Mouse (Mus musculus) embryonic facial prominence, embryonic 12.5 days (tissue): ENCODE measurements at regions not wholly inside any gene's neighbourhood (a gene's known extent, or its start where the extent isn't known, plus 50 kb on each side); places are given as distances from the start of the nearest gene placed in this dataset.

Experiments
- ATAC-seq: fragments of 200-750 bp; cut with Nextera tagmentation; 2 replicates; pipeline ENCODE4 v1.8.0; 2017; ENCODE audit not compliant: insufficient number of reproducible peaks, insufficient read depth, low FRiP score, low TSS enrichment
- H3K27ac ChIP-seq: fragments of 300-500 bp; sonication (generic); 2 replicates; pipeline ENCODE4 v1.5.1; 2016; ENCODE audit warnings: mild to moderate bottlenecking
- H3K27me3 ChIP-seq: fragments of 300-500 bp; sonication (generic); 2 replicates; pipeline ENCODE4 v1.6.1; 2016; ENCODE audit warnings: mild to moderate bottlenecking, moderate library complexity
- H3K36me3 ChIP-seq: fragments of 300-500 bp; sonication (generic); 2 replicates; pipeline ENCODE4 v1.6.1; 2016; ENCODE audit warnings: mild to moderate bottlenecking
- H3K4me1 ChIP-seq: fragments of 300-500 bp; sonication (generic); 2 replicates; pipeline ENCODE4 v1.6.1; 2016
- H3K4me2 ChIP-seq: fragments of 300-500 bp; sonication (generic); replicated peaks from 2 replicates; pipeline ENCODE4 v1.6.1; 2016; ENCODE audit warnings: mild to moderate bottlenecking, moderate library complexity
- H3K4me3 ChIP-seq: fragments of 300-500 bp; sonication (generic); 2 replicates; pipeline ENCODE4 v1.5.1; 2016; ENCODE audit warnings: mild to moderate bottlenecking
- H3K9ac ChIP-seq: fragments of 300-500 bp; sonication (generic); 2 replicates; pipeline ENCODE4 v1.6.1; 2016; ENCODE audit warnings: mild to moderate bottlenecking, moderate library complexity
- H3K9me3 ChIP-seq: fragments of 300-500 bp; sonication (generic); 2 replicates; pipeline ENCODE4 v1.6.1; 2016; ENCODE audit warnings: mild to moderate bottlenecking, moderate library complexity
- WGBS: fragments of 180-500 bp; shearing (Covaris S2); methylation state at CpG from one replicate; pipeline ENCODE4 v1.1.7; 2016; 5-methylcytosine and 5-hydroxymethylcytosine counted together

DNA sequence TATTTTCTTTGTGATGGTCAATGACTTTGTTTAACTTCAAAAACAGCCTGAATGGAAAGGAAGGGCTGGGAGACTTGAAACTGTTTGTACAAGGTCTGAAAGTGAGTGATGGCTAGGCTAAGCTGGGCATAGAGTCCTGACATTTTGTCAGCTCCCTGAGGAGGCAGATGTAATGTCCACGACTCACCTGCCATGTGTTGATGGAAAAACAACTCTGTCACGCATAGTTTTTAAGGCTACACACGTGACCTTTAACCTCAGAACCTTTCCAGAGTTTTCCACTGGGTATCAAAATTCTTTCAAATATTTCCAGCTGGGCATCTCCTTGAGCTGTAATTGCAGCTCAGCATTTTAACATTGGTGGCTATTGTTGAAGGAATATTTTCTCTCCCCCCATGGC, 190.2 kb upstream of the Lrig1 start:
- Histone ChIP-seq H3K9me3 (no peaks in the 10 kb centered on the region), H3K4me1 (peaks cover 2% of the 10 kb centered on the region; the same call in 1 of the 2 replicates), H3K27ac (no peak overlapping the region; the same call in 1 of the 2 replicates), H3K4me2 (no peak overlapping the region), H3K27me3 (no peaks in the 10 kb centered on the region), H3K36me3 (no peaks in the 10 kb centered on the region), H3K9ac (no peak overlapping the region), H3K4me3 (no peak overlapping the region)
- WGBS: 34% methylated on average over 3 of the region's 3 CpGs
- no peak for ATAC-seq

DNA sequence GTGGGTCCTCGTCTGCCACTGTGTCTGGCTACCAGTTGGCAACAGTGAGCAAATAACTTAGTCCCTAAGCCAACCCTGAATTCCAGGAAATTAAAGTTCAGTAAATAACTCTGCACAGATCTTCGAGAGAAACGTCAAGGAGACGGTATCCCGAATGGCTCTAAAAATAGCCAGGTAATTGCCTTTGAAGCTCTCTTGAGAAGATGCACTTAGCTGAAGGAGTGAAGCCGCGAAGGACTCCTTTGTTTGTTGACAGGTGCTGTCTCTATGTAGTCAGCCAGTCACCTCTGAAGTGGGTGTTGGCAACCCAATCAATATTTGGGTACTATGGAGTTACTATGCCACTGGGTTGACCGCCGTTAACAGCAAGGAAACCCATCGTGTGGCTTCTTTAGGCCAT, 189.3 kb upstream of the Lrig1 start:
- H3K9me3 ChIP-seq: no peaks in the 10 kb centered on the region
- no peak overlapping the region for H3K4me2 ChIP-seq
- no peak overlapping the region for H3K9ac ChIP-seq
- 80% methylated on average over 10 of the region's 10 CpGs for WGBS
- no peak overlapping the region; the same call in 1 of the 2 replicates for H3K27ac ChIP-seq
- peaks cover 2% of the 10 kb centered on the region; the same call in 1 of the 2 replicates for H3K4me1 ChIP-seq
- H3K27me3 ChIP-seq: no peaks in the 10 kb centered on the region
- H3K36me3 ChIP-seq: no peaks in the 10 kb centered on the region
- no peak overlapping the region for H3K4me3 ChIP-seq
- ATAC-seq: no peak

DNA sequence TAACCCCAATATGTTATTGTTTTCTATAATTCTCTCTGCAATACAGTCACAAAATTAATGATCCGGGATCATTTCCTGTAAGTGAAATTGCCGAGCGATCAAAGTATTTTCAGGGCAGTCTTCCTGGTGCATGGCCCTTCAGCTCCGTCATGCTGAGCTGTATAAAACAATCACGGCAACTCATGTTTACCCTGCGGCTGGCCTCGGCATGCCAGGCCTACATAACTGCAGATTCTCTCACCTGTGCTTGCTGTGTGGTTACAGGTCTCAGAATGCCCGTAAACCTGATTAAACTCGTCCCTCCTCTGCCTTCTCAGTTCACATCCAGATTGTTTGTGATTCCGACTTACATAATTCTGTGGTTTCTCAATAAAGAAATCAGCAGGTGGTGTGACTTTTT, 181.2 kb upstream of the Lrig1 start:
- Histone ChIP-seq H3K9me3 (no peaks in the 10 kb centered on the region), H3K4me3 (no peak overlapping the region), H3K36me3 (no peaks in the 10 kb centered on the region), H3K4me1 (no peaks in the 10 kb centered on the region), H3K27ac (no peak overlapping the region), H3K27me3 (no peaks in the 10 kb centered on the region), H3K9ac (no peak overlapping the region), H3K4me2 (no peak overlapping the region)
- 73% methylated on average over 10 of the region's 10 CpGs for WGBS
- ATAC-seq: no peak

DNA sequence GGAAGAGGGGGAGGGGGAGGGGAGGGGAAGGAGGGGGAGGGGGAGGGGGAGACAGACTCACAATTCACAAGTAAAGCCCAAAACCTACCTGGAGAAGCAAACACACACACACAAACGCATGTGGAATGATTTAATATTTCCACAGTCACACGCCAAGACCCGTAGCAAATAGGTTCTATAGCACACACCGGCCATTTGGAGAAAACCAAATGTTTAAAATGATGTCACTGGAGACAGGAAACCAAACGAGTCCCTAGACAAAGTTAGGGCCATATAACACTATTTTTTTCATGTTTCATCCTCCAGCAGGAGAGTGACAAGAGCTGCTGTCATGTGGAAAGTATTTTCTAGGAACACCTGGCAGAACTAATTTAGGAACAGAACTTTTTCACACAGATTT, 175.9 kb upstream of the Lrig1 start:
- no peaks in the 10 kb centered on the region for H3K27me3 ChIP-seq
- H3K4me1 ChIP-seq: 0 out of 2 replicates have a peak, but pooled peaks cover 2% of the 10 kb centered on the region
- no peaks in the 10 kb centered on the region for H3K9me3 ChIP-seq
- ATAC-seq: no peak
- H3K4me3 ChIP-seq: no peak overlapping the region
- no peak overlapping the region for H3K27ac ChIP-seq
- H3K36me3 ChIP-seq: no peaks in the 10 kb centered on the region
- no peak overlapping the region for H3K4me2 ChIP-seq
- H3K9ac ChIP-seq: no peak overlapping the region
- WGBS: 77% methylated on average over 5 of the region's 5 CpGs

DNA sequence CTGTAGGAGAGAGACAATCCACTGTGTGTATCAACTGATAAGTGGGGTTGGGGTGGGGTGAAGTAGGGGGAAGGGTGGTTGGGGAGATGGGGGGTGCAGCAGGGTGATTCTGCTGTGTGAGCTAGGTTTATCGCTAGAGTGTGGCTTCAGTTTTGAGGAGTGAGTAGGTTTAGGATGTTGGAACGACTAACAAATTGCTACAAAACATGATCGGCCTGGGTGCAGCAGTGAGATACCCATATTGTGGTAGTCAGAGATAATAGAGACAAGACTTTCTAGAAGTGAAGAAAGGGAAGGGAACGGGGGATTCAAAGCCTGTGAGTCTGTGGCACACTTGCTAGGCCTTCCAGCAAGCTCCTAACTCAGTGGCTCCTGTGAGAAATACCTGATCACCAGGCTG, 175.1 kb upstream of the Lrig1 start:
- Histone ChIP-seq H3K27me3 (no peaks in the 10 kb centered on the region), H3K4me3 (no peak overlapping the region), H3K4me1 (0 out of 2 replicates have a peak, but pooled peaks cover 2% of the 10 kb centered on the region), H3K36me3 (no peaks in the 10 kb centered on the region), H3K9ac (no peak overlapping the region), H3K9me3 (no peaks in the 10 kb centered on the region), H3K4me2 (no peak overlapping the region), H3K27ac (no peak overlapping the region)
- WGBS: 90% methylated on average over 4 of the region's 4 CpGs
- no peak for ATAC-seq

DNA sequence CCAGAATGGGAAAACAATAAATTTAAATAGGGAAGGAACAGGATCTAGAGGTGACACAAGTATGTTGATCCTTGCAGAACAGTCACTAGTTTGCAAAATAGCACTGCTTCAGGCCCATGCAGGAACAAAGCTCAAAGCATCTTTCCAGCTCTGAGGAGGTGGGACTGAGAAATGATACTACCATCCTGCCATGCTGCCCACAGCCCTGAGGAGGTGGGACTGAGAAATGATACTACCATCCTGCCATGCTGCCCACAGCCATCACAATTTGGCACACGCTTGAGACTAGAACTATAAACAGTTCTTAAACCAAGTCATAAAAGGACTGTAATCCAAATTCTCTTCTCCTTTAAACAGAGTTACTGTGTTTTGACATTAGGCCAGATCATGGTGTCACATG, 174.5 kb upstream of the Lrig1 start:
- H3K36me3 ChIP-seq: no peaks in the 10 kb centered on the region
- H3K27me3 ChIP-seq: no peaks in the 10 kb centered on the region
- WGBS: 88% methylated on average over 1 of the region's 1 CpGs
- H3K27ac ChIP-seq: no peak overlapping the region
- H3K9ac ChIP-seq: no peak overlapping the region
- H3K4me1 ChIP-seq: 0 out of 2 replicates have a peak, but pooled peaks cover 2% of the 10 kb centered on the region
- ATAC-seq: no peak
- H3K4me2 ChIP-seq: no peak overlapping the region
- no peaks in the 10 kb centered on the region for H3K9me3 ChIP-seq
- H3K4me3 ChIP-seq: no peak overlapping the region

DNA sequence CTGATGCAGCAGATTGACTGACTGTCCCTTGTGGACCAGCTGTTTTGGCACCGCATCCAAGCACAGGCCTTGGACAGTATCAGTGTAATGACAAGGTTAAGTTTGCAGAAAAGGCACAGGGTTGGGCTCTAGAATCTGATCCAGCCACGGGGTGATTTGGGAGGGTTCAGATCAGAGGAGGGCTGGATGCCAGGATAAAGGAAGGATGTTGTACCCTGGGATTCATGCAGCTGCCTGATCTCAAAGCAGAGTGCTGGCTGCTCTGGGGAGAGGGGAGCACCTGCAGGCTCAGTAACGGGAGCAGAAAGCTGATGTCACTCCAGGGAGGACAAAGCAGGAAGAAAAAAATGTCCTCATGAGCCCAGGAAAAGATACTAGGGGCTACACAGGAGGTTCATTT, 168.0 kb upstream of the Lrig1 start:
- no peak overlapping the region for H3K9ac ChIP-seq
- H3K9me3 ChIP-seq: no peaks in the 10 kb centered on the region
- H3K27ac ChIP-seq: no peak overlapping the region
- no peaks in the 10 kb centered on the region for H3K27me3 ChIP-seq
- no peak for ATAC-seq
- 51% methylated on average over 3 of the region's 3 CpGs for WGBS
- H3K36me3 ChIP-seq: no peaks in the 10 kb centered on the region
- H3K4me3 ChIP-seq: no peak overlapping the region
- H3K4me1 ChIP-seq: peaks cover 4% of the 10 kb centered on the region; the same call in 1 of the 2 replicates
- no peak overlapping the region for H3K4me2 ChIP-seq

DNA sequence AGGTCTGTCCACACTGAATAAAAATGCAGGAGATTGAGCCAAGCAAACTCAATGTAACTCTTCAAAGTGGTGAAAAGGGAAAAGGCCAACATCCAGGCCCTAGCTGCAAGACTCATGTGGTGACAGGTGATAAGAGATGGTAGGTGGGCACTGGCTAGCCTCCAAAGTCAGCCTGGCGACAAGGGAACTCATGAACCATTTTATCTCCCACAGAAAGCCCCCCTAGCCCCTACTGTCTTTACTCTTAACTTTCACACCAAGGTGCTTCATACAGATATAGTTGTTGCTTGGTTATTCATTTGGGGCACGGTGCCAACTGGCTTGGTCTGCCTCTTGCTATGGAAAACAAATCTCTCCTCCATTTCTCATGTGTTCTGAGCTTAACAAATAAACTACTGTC, 165.5 kb upstream of the Lrig1 start:
- WGBS: 78% methylated on average over 2 of the region's 2 CpGs
- Histone ChIP-seq H3K4me2 (no peak overlapping the region), H3K36me3 (no peaks in the 10 kb centered on the region), H3K27ac (no peak overlapping the region), H3K27me3 (no peaks in the 10 kb centered on the region), H3K9ac (no peak overlapping the region), H3K9me3 (no peaks in the 10 kb centered on the region), H3K4me3 (no peak overlapping the region), H3K4me1 (peaks cover 4% of the 10 kb centered on the region; the same call in 1 of the 2 replicates)
- no peak for ATAC-seq

DNA sequence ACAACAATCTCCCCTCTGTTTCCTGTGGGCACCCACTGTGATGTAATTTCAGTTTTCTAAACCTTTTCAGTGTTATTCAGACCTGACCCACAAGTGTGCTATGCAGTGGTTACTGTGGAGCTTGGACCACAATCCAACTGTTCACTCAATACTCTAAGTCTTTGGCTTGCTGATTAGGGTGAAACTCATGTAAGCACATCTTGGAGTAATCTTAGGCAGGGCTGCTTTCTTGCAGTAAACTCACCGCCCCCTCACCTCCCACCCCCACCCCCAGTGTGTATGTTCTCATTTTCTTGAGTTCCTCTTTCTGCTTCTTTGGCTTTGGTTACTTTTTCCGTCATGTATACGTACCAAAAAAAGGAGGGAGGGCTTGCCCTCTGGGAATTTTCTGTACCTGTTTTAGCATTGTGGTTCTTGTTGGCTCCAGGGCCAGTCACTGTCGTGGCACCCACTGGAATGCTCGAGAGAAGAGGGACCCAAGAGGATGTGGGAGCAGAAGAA, 158.2 kb upstream of the Lrig1 start:
- no peak overlapping the region for H3K4me3 ChIP-seq
- H3K9me3 ChIP-seq: no peaks in the 10 kb centered on the region
- 0 out of 2 replicates have a peak overlapping the region, but pooled peaks have one; percentile 9 for H3K4me2 ChIP-seq
- H3K27ac ChIP-seq: peak overlapping the region; percentile 54; the same call in 1 of the 2 replicates
- H3K27me3 ChIP-seq: no peaks in the 10 kb centered on the region
- peaks cover 8% of the 10 kb centered on the region for H3K4me1 ChIP-seq
- WGBS: 51% methylated on average over 5 of the region's 5 CpGs
- no peak overlapping the region for H3K9ac ChIP-seq
- no peak for ATAC-seq
- no peaks in the 10 kb centered on the region for H3K36me3 ChIP-seq

DNA sequence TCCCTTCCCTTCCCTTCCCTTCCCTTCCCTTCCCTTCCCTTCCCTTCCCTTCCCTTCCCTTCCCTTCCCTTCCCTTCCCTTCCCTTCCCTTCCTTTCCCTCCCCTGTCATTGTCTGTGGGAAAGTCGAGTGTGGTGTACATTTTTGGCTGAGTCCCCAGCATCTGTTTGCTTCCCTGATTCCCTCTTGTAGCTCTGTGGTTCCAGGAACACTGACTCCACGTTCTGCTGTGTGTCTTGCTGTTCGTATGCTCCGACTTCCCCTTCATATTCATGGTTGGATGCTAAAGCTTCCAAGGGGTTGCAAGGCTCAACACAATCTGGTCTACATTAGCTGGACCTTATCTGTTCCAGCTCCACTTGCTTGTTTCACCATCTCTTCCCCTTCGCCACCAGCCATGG, 150.2 kb upstream of the Lrig1 start:
- ATAC-seq: no peak
- 0 out of 2 replicates have a peak, but pooled peaks cover 3% of the 10 kb centered on the region for H3K4me1 ChIP-seq
- no peak overlapping the region for H3K9ac ChIP-seq
- H3K9me3 ChIP-seq: no peaks in the 10 kb centered on the region
- no peak overlapping the region for H3K27ac ChIP-seq
- H3K36me3 ChIP-seq: no peaks in the 10 kb centered on the region
- WGBS: 49% methylated on average over 5 of the region's 5 CpGs
- no peak overlapping the region for H3K4me2 ChIP-seq
- no peak overlapping the region for H3K4me3 ChIP-seq
- H3K27me3 ChIP-seq: no peaks in the 10 kb centered on the region

DNA sequence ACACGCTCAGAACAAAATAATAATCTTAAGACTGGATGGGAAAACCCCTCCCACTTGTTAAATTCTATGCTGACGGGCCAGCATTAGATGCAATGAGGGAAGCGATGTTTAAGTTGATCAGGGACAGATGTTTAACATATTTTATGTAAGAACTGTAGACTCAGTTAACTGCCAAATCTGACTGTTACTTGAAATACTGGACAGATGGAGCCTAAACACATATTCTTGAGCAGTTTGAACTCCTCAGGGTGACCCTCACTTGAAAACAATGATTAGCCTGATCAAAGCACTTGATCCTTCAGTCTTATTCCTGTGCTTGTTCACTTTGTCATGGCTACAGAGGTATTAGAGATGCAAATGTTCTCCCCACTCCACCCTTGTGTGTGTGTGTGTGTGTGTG, 149.6 kb upstream of the Lrig1 start:
- no peak for ATAC-seq
- Histone ChIP-seq H3K27ac (no peak overlapping the region), H3K4me3 (no peak overlapping the region), H3K9ac (no peak overlapping the region), H3K4me2 (no peak overlapping the region), H3K36me3 (no peaks in the 10 kb centered on the region), H3K4me1 (0 out of 2 replicates have a peak, but pooled peaks cover 3% of the 10 kb centered on the region), H3K9me3 (no peaks in the 10 kb centered on the region), H3K27me3 (no peaks in the 10 kb centered on the region)
- 56% methylated on average over 3 of the region's 3 CpGs for WGBS

DNA sequence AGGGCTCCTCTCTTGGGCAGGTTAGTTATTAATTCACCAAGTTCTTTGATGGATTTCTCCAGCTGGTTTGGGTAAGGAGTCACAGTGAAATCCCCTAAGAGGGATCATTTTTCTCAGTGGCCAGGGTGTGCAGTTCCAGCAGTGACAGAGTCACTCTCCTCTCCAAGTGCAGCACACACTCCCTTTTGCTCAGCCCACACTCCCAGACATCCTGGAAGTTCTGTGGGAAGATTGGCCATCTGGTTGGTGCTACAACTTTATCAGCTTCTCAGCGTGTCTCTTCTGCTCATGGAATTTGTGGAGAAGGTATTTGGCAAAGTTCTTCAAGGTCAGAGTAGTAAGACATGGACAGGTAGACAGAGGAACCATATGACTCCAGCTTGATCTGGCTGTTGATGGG, 148.5 kb upstream of the Lrig1 start:
- Histone ChIP-seq H3K27ac (no peak overlapping the region), H3K4me1 (0 out of 2 replicates have a peak, but pooled peaks cover 3% of the 10 kb centered on the region), H3K9ac (no peak overlapping the region), H3K9me3 (no peaks in the 10 kb centered on the region), H3K4me2 (no peak overlapping the region), H3K27me3 (no peaks in the 10 kb centered on the region), H3K36me3 (no peaks in the 10 kb centered on the region), H3K4me3 (no peak overlapping the region)
- WGBS: 89% methylated on average over 1 of the region's 1 CpGs
- ATAC-seq: no peak
